ENCODE assay signal across 8 mouse cellular contexts in the genomic region with DNA sequence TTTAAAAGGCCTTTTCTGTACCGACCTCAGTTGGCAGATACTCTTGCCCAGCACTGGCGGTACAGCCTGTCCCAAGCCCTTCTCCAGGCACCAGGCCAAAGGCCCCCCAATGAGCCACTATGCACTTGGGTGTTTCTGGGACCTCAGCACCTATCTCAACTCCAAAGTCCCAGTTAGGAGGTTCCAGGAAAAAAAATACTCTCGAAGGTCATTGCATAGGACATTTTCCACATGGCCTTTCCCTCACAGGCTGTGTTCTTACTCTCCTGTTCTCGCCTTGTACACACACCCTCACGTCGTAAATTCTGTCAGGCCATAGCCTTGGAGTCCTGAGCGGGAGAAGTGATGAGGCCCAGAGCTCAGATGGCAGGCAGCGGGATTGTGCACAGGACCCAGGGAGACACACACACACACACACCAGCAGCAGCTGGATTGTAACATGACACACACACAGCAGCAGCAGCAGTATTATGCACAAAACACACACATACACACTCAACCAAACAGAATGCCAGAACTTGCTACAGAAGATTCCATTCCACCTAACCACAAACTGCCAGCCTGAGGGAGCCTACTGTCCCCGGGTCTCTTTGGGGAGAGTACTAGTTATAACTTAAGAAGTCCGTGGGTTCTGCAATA. TPM values are rescaled to one million over a fixed set of nuclear protein-coding genes. Genes with fewer than 3 reads are reported as not detected.
DNase-seq lines count a peak whose midpoint lies in the region; ATAC-seq lines count a peak whose summit lies in the region.

No protein-coding gene starts in this region.

- no peak overlapping the region for H3K27ac ChIP-seq in hindbrain, embryonic 16.5 days (ENCODE audit: low read depth, low read length)
- no peak overlapping the region for H3K27ac ChIP-seq in hindbrain, embryonic 14.5 days
- peak overlapping the region; percentile 78 for H3K27ac ChIP-seq in heart, embryonic 15.5 days
- H3K27ac ChIP-seq in liver, embryonic 12.5 days, result 0 out of 2 replicates have a peak overlapping the region, but pooled peaks have one; percentile 39

- WGBS in hindbrain, embryonic 16.5 days, result 64% methylated on average over 10 of the region's 10 CpGs
- 74% methylated on average over 10 of the region's 10 CpGs for WGBS in hindbrain, embryonic 14.5 days
- 30% methylated on average over 10 of the region's 10 CpGs for WGBS in heart, embryonic 15.5 days
- WGBS in liver, embryonic 12.5 days (ENCODE audit: insufficient replicate concordance), result 67% methylated on average over 10 of the region's 10 CpGs

- H3K27me3 ChIP-seq in hindbrain, embryonic 16.5 days (replicated peaks; ENCODE audit: control insufficient read depth, insufficient read depth, low read length), result peaks cover 2% of the 10 kb centered on the region; the same call in 1 of the 2 replicates
- H3K27me3 ChIP-seq in hindbrain, embryonic 14.5 days (ENCODE audit: control insufficient read depth, insufficient read depth, low read length), result peaks cover 2% of the 10 kb centered on the region; the same call in 1 of the 2 replicates
- H3K27me3 ChIP-seq in heart, embryonic 15.5 days, result no peaks in the 10 kb centered on the region
- peaks cover 7% of the 10 kb centered on the region; the same call in 1 of the 2 replicates for H3K27me3 ChIP-seq in liver, embryonic 12.5 days (replicated peaks)

- no peak overlapping the region for H3K9ac ChIP-seq in hindbrain, embryonic 16.5 days (ENCODE audit: low read depth, low read length)
- H3K9ac ChIP-seq in hindbrain, embryonic 14.5 days, result no peak overlapping the region
- H3K9ac ChIP-seq in heart, embryonic 15.5 days, result peak overlapping the region; percentile 26; the same call in 1 of the 2 replicates
- peak overlapping the region; percentile 52 for H3K9ac ChIP-seq in liver, embryonic 12.5 days

- H3K4me1 ChIP-seq in hindbrain, embryonic 16.5 days (ENCODE audit: control insufficient read depth, insufficient read depth, low read depth, low read length), result no peaks in the 10 kb centered on the region
- no peaks in the 10 kb centered on the region for H3K4me1 ChIP-seq in hindbrain, embryonic 14.5 days (replicated peaks; ENCODE audit: control insufficient read depth, insufficient read depth, low read length)
- peaks cover 25% of the 10 kb centered on the region for H3K4me1 ChIP-seq in heart, embryonic 15.5 days (replicated peaks)
- H3K4me1 ChIP-seq in liver, embryonic 12.5 days, result peaks cover 59% of the 10 kb centered on the region

- peak overlapping the region; percentile 18 for H3K4me2 ChIP-seq in hindbrain, embryonic 16.5 days (ENCODE audit: low read length)
- H3K4me2 ChIP-seq in hindbrain, embryonic 14.5 days (replicated peaks), result no peak overlapping the region
- peak overlapping the region; percentile 62 for H3K4me2 ChIP-seq in heart, embryonic 15.5 days
- peak overlapping the region; percentile 70 for H3K4me2 ChIP-seq in liver, embryonic 12.5 days

- no peak overlapping the region for H3K4me3 ChIP-seq in hindbrain, embryonic 16.5 days (ENCODE audit: low read length)
- H3K4me3 ChIP-seq in hindbrain, embryonic 14.5 days (replicated peaks; ENCODE audit: low read length), result no peak overlapping the region
- peak overlapping the region; percentile 45 for H3K4me3 ChIP-seq in heart, embryonic 15.5 days
- H3K4me3 ChIP-seq in liver, embryonic 12.5 days, result peak overlapping the region; percentile 33; the same call in 1 of the 2 replicates

- H3K9me3 ChIP-seq in hindbrain, embryonic 16.5 days (ENCODE audit: control insufficient read depth, low read length), result no peaks in the 10 kb centered on the region
- no peaks in the 10 kb centered on the region for H3K9me3 ChIP-seq in hindbrain, embryonic 14.5 days (ENCODE audit: control insufficient read depth, low read length)
- no peaks in the 10 kb centered on the region for H3K9me3 ChIP-seq in heart, embryonic 15.5 days (replicated peaks)
- no peaks in the 10 kb centered on the region; the same call in 1 of the 2 replicates for H3K9me3 ChIP-seq in liver, embryonic 12.5 days (replicated peaks)

- DNase-seq in hindbrain, embryonic 14.5 days (ENCODE audit: low spot score), result no peak
- DNase-seq in adrenal gland, postnatal 10 days, result peak; percentile 45
- no peak for DNase-seq in thymus, postnatal 0 days (ENCODE audit: low spot score)
- no peak for DNase-seq in ovary, postnatal 10 days (ENCODE audit: low spot score)
- DNase-seq in spleen, postnatal 14 days (ENCODE audit: low spot score in 2 of 2), result no peak

- H3K36me3 ChIP-seq in hindbrain, embryonic 16.5 days (ENCODE audit: control insufficient read depth, insufficient read depth, low read length), result no peaks in the 10 kb centered on the region
- H3K36me3 ChIP-seq in hindbrain, embryonic 14.5 days (replicated peaks; ENCODE audit: control insufficient read depth, insufficient read depth), result no peaks in the 10 kb centered on the region
- H3K36me3 ChIP-seq in heart, embryonic 15.5 days, result no peaks in the 10 kb centered on the region
- peaks cover 14% of the 10 kb centered on the region; the same call in 1 of the 2 replicates for H3K36me3 ChIP-seq in liver, embryonic 12.5 days

- no peak for ATAC-seq in hindbrain, embryonic 16.5 days
- no peak for ATAC-seq in hindbrain, embryonic 14.5 days (ENCODE audit: low FRiP score)
- ATAC-seq in heart, embryonic 15.5 days (replicated peaks; ENCODE audit: insufficient number of reproducible peaks, insufficient read depth, low FRiP score, low read depth), result 0 out of 2 replicates have a peak, but pooled peaks have one; percentile 18
- ATAC-seq in liver, embryonic 12.5 days, result no peak

RNA-seq across cellular contexts. Expression of gene Acot11, which starts 5.8 kb away (rescaled TPM):
- 2.7 and 3.2 TPM in 2 replicates for polyA plus RNA-seq in hindbrain, embryonic 16.5 days (2015; fragmentation: Nextera tagmentation; extraction: Ambion mirVana)
- polyA plus RNA-seq in hindbrain, embryonic 14.5 days (2014; fragmentation: Nextera tagmentation; extraction: Ambion mirVana), result 2.0 and 2.1 TPM in 2 replicates
- 10 to 100 TPM; 35.1 to 37.9 TPM for total RNA-seq in adrenal gland, postnatal 10 days (2021)
- polyA plus RNA-seq in heart, embryonic 15.5 days (2015; fragmentation: Nextera tagmentation; extraction: Ambion mirVana), result 6.1 and 6.4 TPM in 2 replicates
- polyA plus RNA-seq in liver, embryonic 12.5 days (2016; fragmentation: Nextera tagmentation; extraction: Ambion mirVana), result 7.5 and 7.6 TPM in 2 replicates
- 0.78 and 0.88 TPM in 2 replicates for polyA plus RNA-seq in thymus, postnatal 0 days (2015; fragmentation: Nextera tagmentation; extraction: Ambion mirVana)

Comparison
In these comparisons a context has a peak if more than half of its experiments do, and no peak if none do; other contexts are left out.
1. H3K27ac ChIP-seq: peak in heart, embryonic 15.5 days (single experiment) and liver, embryonic 12.5 days (single experiment); none in hindbrain, embryonic 16.5 days (single experiment) and hindbrain, embryonic 14.5 days (single experiment).
2. H3K4me3 ChIP-seq: peak in heart, embryonic 15.5 days (single experiment) and liver, embryonic 12.5 days (single experiment); none in hindbrain, embryonic 16.5 days (single experiment) and hindbrain, embryonic 14.5 days (single experiment).
3. H3K9ac ChIP-seq: peak in heart, embryonic 15.5 days (single experiment) and liver, embryonic 12.5 days (single experiment); none in hindbrain, embryonic 16.5 days (single experiment) and hindbrain, embryonic 14.5 days (single experiment).